Mouse (Mus musculus) heart, adult 2 months (tissue): Measurements from ENCODE around the gene Rab3gap2.

ENCODE experiments used
- CTCF ChIP-seq: fragments of 200-600 bp; IDR thresholded peaks from 2 replicates; pipeline ENCODE4 v1.8.1; 2022; ENCODE audit warnings: antibody characterized with exemption, mild to moderate bottlenecking, moderate library complexity
- EP300 ChIP-seq: fragments of 200-500 bp; IDR thresholded peaks from 2 replicates; pipeline ENCODE4 v1.6.1; 2011; ENCODE audit warnings: low read depth, low read length, control low read depth; ENCODE audit not compliant: insufficient read depth
- POLR2A ChIP-seq: fragments of 200-500 bp; IDR thresholded peaks from 2 replicates; pipeline ENCODE4 v1.6.1; 2011; ENCODE audit warnings: mild to moderate bottlenecking, low read depth, low read length, control low read depth; ENCODE audit not compliant: insufficient read depth

DNA sequence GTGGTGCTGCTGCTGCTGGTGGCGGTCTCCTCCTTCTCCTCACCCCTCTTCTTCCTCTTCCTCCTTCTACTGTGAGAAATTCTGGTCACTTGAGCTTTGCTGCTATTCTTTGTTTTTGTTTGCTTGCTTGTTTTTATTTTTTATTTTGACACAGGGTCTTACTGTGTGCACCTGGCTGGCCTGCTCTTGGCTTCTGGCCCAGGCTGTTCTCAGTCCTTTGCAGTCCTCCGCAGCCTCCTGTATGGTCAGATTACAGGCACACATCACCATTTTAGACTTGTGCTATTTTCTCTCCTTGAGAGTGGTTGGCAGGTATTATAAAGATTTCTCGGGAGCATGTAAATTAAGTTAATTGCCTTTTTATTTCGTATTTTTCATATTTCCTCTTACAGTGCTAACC, 130.2 kb downstream of the Rab3gap2 start:
- TF ChIP-seq CTCF: no peak
- TF ChIP-seq POLR2A: no peak
- no peak for TF ChIP-seq EP300
